Mouse (Mus musculus) liver, adult 2 months (tissue): ENCODE data around the gene Hnf4a.

Experiments used
- CTCF ChIP-seq: fragments of 200-500 bp; IDR thresholded peaks from 2 replicates; pipeline ENCODE4 v1.5.1; 2011; ENCODE audit warnings: low read depth, low read length, control low read depth
- POLR2A ChIP-seq: fragments of 200-500 bp; IDR thresholded peaks from 2 replicates; pipeline ENCODE4 v1.6.1; 2011; ENCODE audit warnings: low read length, control low read depth; ENCODE audit not compliant: insufficient read depth; ENCODE audit errors: extremely low read depth

- TF ChIP-seq CTCF = no peak
- TF ChIP-seq POLR2A = no peak
These were observed 35.5 kb upstream of the Hnf4a start for GRCm38 (mm10) chr2:163471136-163471535.
